Mouse (Mus musculus) ES-CJ7 (cell line): ENCODE data around the gene Pcdh19.

Experiments used
- DNase-seq: peaks from one replicate; pipeline ENCODE4 v3.0.0; 2011; ENCODE audit warnings: low read depth, low spot score

The Pcdh19 gene

DNA sequence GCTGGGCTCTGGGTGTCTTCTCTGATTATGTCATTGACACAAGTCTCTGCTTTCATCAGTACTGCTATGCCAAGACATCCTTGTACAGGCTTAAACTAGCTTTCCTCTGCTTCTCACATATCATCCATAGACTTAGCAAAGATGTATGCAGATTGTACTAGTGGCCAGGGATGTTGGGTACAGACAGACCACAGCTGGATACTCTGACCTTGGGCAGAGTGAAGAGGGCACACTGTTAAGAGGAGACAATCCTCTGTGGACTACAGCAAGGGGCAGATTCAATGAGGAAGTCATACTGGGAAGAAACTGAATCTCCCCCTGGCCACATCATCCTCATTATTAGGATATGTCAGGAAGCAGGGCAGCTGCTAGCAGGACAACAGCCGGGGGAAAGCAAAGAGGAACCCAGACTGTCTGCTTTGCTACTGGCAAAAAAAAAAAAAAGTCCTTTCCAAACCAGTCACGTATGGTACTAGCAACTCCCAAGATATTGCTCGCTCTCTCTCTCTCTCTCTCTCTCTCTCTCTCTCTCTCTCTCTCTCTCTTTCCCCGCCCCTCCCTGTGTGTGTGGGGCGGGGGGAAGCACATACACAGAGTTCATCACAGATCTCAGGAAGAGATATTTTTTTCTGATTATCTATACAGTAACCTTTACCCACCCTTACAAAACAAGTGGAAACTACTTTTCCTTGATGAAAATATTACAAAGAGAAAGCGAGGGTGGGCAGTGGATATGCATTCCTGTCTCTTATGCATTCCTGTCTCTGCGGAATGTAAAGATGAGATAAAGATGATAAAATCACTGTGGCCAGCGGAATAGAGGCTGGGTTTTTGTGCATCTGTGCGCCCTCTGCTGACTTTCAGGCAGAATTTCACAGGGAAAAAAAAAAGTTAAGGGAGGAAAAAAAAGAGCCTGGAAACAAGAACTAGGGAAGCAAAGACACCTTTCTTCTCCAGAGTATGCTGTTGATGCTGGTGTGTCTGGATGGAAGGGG is 31.2 kb downstream of the Pcdh19 start:
- no peak for DNase-seq

DNA sequence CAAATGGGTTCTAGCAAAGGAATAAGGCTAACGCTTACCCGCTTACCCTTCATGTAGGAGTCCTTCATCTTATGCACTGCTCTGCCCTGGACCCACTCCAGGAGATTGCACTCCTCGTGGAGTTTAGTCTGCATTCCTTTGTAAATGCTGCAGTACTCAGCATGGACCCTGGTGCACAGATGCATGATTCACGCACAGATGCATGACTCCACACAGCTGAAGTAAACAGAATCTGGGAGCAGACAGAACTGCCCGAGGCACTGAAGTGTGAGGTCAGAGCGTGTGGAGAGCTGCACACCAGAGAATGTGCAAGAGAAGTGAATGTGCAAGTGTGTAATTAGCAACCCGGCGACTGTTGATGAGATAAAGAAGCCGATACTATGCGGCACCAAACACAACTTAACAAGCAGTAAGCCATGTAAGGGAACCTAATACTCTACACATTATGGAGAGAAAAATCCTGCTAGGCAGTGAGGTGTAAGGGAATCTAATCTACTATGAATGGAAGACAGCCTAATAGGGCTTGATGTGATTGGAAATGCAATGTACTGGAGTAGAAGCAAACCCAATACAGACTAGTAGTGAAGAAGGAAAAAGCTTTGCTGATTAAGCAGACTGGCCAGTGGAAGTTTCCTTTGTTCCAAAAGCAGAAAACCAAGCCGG is 32.8 kb downstream of the Pcdh19 start:
- no peak for DNase-seq

DNA sequence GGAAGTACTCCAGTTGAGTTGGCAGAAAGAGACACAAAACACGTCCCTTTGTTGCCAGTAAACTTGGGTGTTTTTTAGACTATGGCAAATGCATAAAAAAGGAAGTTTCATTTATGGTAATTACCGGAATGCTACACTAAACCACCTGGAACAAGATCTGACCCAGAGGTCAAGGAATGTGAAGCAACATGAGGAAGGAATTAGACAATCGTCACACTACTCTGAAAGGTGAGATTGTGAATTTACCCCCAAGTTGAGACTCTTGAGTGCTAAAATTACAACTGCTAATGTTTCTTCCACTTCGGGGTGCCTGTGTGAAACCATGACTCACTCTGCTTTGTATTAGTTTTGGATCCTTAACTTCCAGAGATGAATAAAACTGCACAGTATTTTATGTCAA is 33.6 kb downstream of the Pcdh19 start:
- DNase-seq = no peak

DNA sequence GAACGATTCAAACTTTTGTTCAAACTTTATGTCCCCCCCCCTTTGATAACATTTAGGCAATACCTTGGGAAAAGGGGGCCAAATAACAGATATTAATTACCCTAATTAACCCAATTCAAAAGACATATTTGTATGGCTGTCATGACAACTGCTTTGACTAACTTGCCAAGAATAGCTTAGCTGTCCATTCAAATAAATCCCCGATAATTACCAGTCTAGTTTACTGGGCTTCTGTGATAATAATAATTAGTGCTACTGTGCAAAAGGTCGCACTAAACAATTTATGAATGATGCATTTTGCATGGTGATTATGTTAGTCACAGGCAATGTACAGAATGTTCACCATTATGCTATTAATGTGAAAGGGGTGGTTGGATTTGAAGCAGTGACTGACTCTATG is 35.7 kb downstream of the Pcdh19 start:
- DNase-seq = no peak

DNA sequence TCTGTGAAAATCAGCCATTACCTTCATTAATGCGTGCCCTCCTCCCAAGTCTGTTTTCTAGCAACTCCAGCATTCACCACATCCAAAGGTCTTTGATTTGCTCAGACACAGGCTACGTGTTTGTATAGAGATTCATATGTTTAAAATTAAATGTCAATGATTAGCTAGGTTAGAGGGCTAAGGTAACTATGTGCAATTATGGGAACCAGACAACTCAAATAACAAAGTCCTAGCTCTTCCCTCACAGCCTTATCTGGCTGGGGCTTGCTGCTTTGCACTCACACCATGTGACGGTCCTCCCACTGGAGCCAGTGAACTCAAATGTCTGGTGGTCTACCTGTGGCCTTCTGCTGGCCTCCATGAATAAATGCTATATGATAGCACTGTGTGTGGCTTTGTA is 38.4 kb downstream of the Pcdh19 start:
- DNase-seq = no peak

DNA sequence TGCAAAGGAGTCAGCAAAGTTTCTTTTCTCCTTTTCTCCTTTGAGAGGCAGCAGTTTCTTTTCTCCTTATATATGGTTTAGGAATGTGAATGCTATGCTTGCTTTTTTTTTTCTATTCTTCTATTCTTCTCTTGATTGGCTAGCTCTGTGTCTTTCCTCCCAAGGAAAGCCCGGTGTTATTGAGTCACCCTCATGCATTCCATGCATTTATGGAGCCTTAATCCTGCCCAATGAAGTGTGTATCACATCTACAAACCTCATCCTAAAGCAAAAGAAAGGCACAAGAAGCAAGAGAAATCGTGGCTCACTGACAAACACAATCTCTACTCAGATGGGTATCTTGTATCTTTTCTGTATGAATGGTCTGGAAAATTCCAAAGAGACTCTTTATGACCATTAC is 41.0 kb downstream of the Pcdh19 start:
- no peak for DNase-seq

DNA sequence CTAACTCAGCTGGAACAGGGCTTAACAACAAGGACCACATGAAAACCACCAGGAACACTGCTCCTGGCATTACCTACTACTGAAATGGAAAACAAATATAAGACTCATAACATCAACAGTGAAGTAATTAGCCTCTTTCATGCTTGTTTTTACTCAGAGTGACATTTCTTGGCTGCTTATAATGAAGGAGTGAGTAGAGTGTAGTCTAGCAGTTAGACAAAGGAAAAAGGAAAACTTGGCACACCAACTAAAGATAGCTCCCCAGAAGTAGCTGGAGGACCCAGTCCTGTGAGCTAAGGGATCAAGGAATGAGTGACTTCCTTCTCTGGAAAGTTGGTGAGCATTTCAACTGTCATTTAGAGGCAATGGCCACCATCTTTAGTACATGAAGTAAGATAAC is 49.3 kb downstream of the Pcdh19 start:
- DNase-seq = no peak

DNA sequence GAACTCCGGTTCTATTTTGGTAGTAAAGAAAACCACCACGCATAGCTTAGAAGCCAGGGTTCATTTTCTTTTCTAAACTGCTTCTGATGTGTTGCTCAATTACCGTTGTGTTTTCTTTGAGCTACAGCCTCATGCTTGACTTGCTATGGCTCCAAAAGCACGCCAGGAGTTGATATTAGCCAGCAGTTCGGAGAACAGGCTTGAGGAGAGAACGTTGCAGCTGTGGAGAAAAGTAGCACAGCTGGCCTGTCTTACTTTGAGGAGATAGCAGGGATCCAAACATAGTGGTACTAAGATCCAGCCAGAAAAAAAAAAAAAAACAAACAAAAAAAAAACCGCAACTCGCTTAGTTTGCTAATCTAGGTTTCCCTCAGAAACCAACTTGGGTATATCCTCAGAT is 59.2 kb downstream of the Pcdh19 start:
- DNase-seq = no peak

DNA sequence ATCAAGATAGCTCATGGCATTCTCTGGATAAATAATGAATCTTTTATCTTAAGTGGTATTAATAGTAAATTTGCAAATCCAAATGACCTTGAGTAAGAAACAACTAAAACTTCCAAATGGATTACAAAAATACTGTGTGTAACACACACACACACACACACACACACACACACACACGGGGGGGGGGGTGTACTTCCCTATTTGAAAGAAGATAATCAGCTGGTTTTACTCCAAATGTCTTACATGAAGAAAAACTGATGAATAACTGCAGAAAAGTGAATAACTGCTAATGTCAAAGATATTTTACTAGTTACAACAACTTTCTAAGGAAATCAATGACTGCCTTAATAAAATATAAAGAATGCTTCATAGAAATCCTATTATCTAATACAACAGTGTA is 70.6 kb downstream of the Pcdh19 start:
- DNase-seq = no peak

DNA sequence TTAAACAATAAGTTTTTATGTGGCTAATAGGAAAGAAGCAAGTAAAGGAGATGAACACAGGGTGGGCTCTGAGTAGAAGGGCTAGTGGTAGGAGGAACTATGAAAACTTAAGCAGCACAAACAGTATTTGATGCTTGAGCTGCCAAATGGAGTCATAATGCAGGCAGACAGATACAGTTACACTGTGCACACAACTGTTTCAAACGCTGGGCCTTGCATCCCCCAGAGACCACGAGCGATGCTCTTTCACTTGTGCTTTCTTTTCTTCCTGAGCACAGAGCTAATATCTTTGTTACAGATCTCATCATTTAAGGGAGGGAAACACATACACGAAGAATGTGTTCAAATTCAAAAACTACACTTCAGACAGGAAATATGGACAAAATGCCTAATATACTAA is 83.0 kb downstream of the Pcdh19 start:
- no peak for DNase-seq

DNA sequence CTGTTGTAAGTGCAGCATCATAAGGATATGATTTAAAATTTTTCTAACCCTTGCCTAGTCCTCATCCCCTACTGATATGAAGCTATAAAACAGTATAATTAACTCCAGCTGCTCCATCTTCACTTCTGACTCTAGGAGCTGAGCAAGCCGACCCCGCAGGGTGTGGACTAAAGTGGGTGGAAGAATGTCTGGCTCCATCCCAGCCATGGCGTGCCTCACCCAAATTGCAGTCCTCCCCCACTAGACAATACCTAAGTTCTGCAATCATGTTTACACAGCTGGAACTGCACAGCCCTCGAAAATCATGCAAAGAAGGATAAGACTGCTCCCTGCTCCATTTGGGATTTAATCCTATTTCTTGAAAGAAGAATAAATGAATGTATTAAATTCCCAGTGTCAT is 84.5 kb downstream of the Pcdh19 start:
- DNase-seq = no peak

DNA sequence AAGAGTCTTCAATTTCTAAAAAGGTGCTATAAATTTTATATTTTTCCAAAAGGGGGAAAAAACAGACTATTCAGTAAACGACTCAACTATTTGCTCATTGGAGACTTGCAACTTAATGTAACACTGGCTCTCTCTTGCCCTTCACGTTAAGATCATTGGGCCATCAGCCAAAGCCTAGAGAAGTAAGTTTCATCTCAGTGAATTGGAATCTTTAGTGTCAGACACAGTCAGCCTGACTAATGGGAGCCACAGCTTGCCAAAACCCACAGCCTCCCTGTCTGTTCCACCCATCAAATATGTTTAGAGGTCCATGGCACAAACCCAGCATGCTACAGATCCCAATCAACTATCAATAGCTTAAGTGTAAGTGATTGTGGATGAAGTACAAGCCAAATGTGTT is 86.7 kb downstream of the Pcdh19 start:
- DNase-seq = no peak

DNA sequence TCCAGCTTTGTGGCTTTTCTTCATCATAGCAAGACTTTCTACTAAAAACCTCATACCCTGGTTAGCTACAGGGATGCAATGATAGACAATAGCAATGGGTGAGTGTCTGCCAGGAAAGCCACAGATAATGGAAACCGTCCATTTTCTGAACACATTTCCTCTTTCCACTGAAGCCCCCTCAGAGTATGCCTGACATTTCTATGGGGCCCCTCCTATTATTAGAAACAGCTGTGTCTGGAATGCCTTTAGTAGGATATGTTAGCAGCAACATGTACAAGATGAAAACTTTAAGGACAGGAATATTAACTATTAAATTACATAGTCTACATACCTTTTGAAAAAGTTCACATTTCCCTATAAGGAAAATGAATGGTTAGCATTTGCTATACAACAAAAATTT is 87.1 kb downstream of the Pcdh19 start:
- DNase-seq = no peak

DNA sequence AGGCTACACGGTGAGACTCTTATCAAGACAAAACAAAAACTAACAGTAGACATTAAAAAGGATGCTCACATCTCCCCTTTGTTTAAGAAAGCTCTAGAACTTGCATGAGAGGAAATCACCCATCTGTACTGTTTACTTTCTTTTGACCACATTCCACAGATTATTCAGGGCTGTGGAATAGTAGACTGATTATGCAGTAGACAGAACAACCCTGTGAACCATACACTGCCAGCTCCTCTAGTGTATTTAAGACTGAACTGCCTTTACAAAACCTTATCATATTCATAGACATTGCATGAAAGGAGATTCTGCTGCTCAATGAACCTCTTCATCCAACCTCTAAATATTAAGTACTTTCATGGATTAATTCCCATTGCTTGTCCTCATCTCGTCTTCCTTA is 87.6 kb downstream of the Pcdh19 start:
- DNase-seq = no peak

DNA sequence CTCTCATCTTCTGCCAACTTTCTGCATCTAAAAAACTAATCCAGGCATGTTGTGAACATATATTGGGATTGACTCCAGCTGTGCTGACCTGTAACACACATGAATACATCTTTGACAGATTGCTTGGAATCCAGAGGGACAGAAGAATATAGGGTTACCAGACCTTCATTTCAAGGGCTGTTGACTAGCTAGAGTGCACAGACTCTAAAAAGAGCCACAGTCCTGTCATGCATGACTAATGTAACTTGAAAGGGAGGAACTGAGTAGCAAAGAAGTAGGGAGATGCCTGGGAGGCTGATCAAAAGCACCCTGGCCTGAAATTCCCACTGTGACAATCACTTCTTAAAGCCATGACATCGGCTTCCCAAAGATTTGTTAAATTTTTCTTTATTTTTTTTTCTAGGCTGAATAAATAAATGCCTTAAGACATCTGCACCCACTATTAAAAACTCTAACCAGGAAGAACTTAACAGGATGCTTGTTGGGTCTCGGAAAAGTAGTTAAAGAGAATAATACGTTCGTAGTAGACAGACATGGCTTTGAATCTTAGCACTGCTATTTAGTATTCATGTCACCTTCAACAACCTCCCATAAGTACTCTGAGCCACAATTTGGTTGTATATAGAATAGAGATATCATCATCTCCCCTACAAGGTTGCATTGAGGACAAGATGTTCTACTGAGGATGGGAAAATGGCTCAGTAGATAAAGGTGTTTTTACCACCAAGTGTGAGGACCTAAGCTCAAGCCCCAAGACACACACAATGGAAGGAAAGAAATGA is 113.0 kb downstream of the Pcdh19 start:
- no peak for DNase-seq

DNA sequence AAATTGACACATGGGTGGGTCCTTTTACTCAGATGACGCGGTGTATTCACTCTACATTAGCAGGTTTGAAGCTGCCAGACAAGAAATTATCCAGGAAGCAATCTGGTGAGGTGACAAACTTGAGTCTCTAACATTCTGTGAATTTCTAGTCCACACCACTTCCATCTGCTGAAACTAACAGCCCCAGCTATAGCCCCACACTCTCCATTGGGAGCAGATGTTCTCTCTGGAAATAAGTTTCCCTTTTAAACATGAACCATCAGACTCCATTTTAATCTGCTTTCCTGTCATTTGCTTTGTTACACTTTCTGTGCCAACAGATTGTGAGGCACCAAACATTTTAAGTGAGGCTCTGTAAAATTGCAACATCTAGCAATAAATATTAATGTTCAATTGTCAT is 123.4 kb downstream of the Pcdh19 start:
- DNase-seq = no peak
